Mouse (Mus musculus) spleen, adult 2 months (tissue): Measurements from ENCODE around the gene Pacrg.

ENCODE experiments used
- CTCF ChIP-seq: fragments of 200-500 bp; IDR thresholded peaks from 2 replicates; pipeline ENCODE4 v1.5.1; 2011; ENCODE audit warnings: mild to moderate bottlenecking, inconsistent platforms; ENCODE audit not compliant: insufficient read depth, insufficient read length, insufficient replicate concordance; ENCODE audit errors: extremely low read depth
- POLR2A ChIP-seq: fragments of 200-500 bp; IDR thresholded peaks from 2 replicates; pipeline ENCODE4 v1.6.1; 2011; ENCODE audit warnings: low read depth, low read length, inconsistent platforms

GRCm38 (mm10) chr17:10721562-10721961, 118.5 kb downstream of the Pacrg start:
- no peak for TF ChIP-seq CTCF
- TF ChIP-seq POLR2A: no peak
